Mouse (Mus musculus): Measurements from ENCODE around the gene Gpx5. TPM values are rescaled to one million over a fixed set of nuclear protein-coding genes. Genes with fewer than 3 reads are reported as not detected.
"Not testable (repeated sequence)": the region's sequence is repeated elsewhere in the genome, so short reads cannot be mapped to it uniquely, and the experiment has no call there.

The Gpx5 gene
- polyA plus RNA-seq, 1 experiment from 2014 or later = not detected

DNA sequence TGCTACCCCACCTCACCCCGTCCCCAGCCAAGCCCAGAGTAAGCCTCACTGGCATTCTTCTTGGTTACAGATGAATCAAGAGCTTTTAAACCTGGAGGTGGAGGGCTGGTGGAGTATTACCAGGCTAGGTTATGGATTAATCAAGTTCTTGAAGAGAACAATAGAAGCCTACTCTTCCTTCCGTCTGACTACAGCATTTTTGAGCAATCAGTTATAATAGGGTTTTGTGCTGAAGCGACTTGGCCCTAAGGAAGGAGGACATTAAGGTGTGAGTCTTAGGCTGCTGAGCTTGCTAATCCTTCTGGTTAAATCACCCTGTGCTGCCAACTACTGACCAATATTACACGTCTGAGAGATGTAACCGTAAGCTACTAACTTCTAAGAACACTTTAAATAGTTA lies 32.2 kb downstream of the Gpx5 start:
- Histone ChIP-seq H3K27me3 (ENCODE audit: low read depth, poor library complexity, severe bottlenecking) (peaks cover 38% of the 10 kb centered on the region), H3K4me1 (peaks cover 15% of the 10 kb centered on the region), H3K27ac (peak overlapping the region; percentile 68; the same call in 1 of the 2 replicates), H3K4me3 (peak overlapping the region; percentile 59), H3K36me3 (no peaks in the 10 kb centered on the region), H3K9me3 (replicated peaks) (no peaks in the 10 kb centered on the region)
- 18% methylated on average over 5 of the region's 5 CpGs for WGBS
- DNase-seq (ENCODE audit: low spot score) = no peak

GRCm38 (mm10) chr13:21259677-21260113 lies 32.8 kb downstream of the Gpx5 start:
- no peaks in the 10 kb centered on the region for H3K9me3 ChIP-seq (replicated peaks)
- H3K27me3 ChIP-seq (ENCODE audit: low read depth, poor library complexity, severe bottlenecking) = peaks cover 42% of the 10 kb centered on the region
- WGBS = under 1% methylated on average over 18 of the region's 18 CpGs
- H3K27ac ChIP-seq = peak overlapping the region; percentile 68
- no peaks in the 10 kb centered on the region for H3K36me3 ChIP-seq
- peak overlapping the region; percentile 59 for H3K4me3 ChIP-seq
- H3K4me1 ChIP-seq = peaks cover 15% of the 10 kb centered on the region
- DNase-seq (ENCODE audit: low spot score) = peak; percentile 80

DNA sequence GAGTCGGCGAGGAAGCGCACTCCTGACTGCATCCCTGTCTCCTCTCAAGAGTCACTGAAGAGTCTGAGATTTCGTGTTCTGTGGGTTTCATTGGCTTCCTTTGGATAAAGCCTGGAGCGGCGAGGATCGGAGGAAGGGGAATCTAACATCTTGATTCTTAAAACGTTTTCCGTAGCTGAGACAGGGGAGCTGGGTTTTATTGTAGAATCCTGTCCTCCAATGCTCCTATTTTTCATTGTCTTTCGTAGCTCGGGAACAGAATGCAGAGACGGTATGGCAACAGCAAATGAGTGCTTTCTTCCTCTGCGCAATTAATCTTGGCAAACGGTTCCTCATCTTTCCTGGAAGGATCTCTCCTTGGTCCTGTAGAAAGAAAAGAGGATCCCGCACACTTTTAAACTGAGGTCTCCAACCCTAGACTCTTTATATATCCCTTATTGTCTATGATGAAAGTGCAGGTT lies 33.3 kb downstream of the Gpx5 start:
- H3K36me3 ChIP-seq = no peaks in the 10 kb centered on the region
- H3K4me3 ChIP-seq = peak overlapping the region; percentile 59
- H3K27ac ChIP-seq = no peak overlapping the region
- peaks cover 15% of the 10 kb centered on the region for H3K4me1 ChIP-seq
- H3K9me3 ChIP-seq (replicated peaks) = no peaks in the 10 kb centered on the region
- WGBS = under 1% methylated on average over 15 of the region's 15 CpGs
- peaks cover 42% of the 10 kb centered on the region for H3K27me3 ChIP-seq (ENCODE audit: low read depth, poor library complexity, severe bottlenecking)
- no peak for DNase-seq (ENCODE audit: low spot score)

DNA sequence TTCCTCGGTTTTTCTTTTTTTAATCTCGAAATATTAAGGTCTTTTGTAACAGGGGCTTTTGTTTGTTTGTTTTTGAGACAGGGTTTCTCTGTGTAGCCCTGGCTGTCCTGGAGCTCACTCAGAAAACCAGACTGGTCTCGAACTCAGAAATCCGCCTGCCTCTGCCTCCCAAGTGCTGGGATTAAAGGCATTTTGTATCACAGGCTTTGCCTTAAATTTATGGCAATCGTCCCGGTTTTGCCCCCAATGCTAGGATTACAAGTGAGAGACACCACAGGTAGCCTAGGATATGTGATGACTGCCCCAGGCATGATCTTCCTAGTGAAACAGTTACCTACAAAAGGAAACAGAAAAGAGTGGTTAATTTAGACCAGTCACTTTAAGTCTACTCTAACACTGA lies 34.0 kb downstream of the Gpx5 start:
- H3K9me3 ChIP-seq (replicated peaks) = no peaks in the 10 kb centered on the region
- H3K27ac ChIP-seq = no peak overlapping the region
- peaks cover 15% of the 10 kb centered on the region for H3K4me1 ChIP-seq
- WGBS = 17% methylated on average over 6 of the region's 6 CpGs
- H3K27me3 ChIP-seq (ENCODE audit: low read depth, poor library complexity, severe bottlenecking) = peaks cover 42% of the 10 kb centered on the region
- H3K36me3 ChIP-seq = no peaks in the 10 kb centered on the region
- peak overlapping the region; percentile 59 for H3K4me3 ChIP-seq
- no peak for DNase-seq (ENCODE audit: low spot score)

GRCm38 (mm10) chr13:21253986-21254385 lies 38.5 kb downstream of the Gpx5 start:
- H3K36me3 ChIP-seq = no peaks in the 10 kb centered on the region
- peaks cover 4% of the 10 kb centered on the region; the same call in 1 of the 2 replicates for H3K4me1 ChIP-seq
- peak overlapping the region; percentile 71 for H3K27ac ChIP-seq
- DNase-seq (ENCODE audit: low spot score) = peak; percentile 74
- H3K4me3 ChIP-seq = peak overlapping the region; percentile 59
- peaks cover 27% of the 10 kb centered on the region for H3K27me3 ChIP-seq (ENCODE audit: low read depth, poor library complexity, severe bottlenecking)
- no peaks in the 10 kb centered on the region for H3K9me3 ChIP-seq (replicated peaks)
- WGBS = 1% methylated on average over 16 of the region's 16 CpGs

DNA sequence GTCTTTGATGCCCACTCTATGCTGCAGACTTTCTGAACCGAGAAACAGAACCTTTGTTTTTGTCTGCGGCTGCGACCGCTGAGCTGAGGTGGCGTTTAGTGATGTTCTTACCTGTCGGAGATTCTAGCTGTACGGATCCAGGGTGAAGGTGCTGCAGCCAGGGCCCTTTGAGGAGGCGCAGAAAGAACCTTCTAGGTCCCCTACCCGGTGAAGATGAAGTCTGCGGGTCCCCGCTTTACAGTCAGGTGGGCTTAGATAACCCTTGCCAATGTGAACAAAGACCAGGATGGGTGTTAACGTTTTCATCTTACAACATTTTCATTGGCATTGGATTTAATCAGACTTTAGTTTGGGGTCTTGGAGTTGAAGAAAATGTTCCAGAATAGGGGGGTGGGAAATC lies 39.0 kb downstream of the Gpx5 start:
- no peaks in the 10 kb centered on the region for H3K36me3 ChIP-seq
- no peaks in the 10 kb centered on the region for H3K9me3 ChIP-seq (replicated peaks)
- peak overlapping the region; percentile 71 for H3K27ac ChIP-seq
- WGBS = under 1% methylated on average over 12 of the region's 12 CpGs
- peak overlapping the region; percentile 59 for H3K4me3 ChIP-seq
- peak; percentile 63 for DNase-seq (ENCODE audit: low spot score)
- H3K27me3 ChIP-seq (ENCODE audit: low read depth, poor library complexity, severe bottlenecking) = peaks cover 27% of the 10 kb centered on the region
- H3K4me1 ChIP-seq = no peaks in the 10 kb centered on the region

- no peak for DNase-seq (ENCODE audit: low spot score)
- no peaks in the 10 kb centered on the region for H3K36me3 ChIP-seq
- no peaks in the 10 kb centered on the region for H3K9me3 ChIP-seq (replicated peaks)
- WGBS = 16% methylated on average over 5 of the region's 5 CpGs
- H3K27ac ChIP-seq = no peak overlapping the region
- peaks cover 24% of the 10 kb centered on the region for H3K27me3 ChIP-seq (ENCODE audit: low read depth, poor library complexity, severe bottlenecking)
- peak overlapping the region; percentile 59 for H3K4me3 ChIP-seq
- no peaks in the 10 kb centered on the region for H3K4me1 ChIP-seq
These were observed 39.5 kb downstream of the Gpx5 start for GRCm38 (mm10) chr13:21253040-21253439.

DNA sequence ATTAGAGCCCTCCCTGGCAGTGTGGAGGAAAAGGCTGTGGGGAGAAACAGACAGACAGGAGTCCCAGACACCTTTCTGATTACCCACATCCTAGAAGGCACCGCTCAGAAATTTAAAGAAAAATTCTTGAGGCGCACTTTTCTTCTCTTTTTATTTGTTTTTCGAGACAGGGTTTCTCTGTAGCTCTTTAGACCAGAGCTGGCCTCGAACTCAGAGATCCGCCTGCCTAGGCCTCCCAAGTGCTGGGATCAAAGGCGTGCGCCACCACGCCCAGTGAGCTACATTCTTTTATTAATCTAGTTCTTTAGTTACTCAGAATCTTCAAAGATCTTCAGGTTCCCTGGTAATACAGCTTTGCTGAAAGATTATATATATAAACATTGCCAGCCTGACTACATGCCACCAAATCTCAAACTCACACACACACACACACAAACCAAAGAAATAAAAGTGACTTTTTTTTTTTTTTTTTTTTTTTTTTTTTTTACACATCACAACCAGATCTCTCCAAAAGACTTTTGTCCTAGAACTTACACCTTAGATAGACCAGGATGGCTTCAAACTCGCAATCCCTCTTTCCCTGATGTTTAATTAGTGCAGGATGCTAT lies 42.4 kb downstream of the Gpx5 start:
- 29% methylated on average over 9 of the region's 9 CpGs for WGBS
- H3K27ac ChIP-seq = no peak overlapping the region
- 0 out of 2 replicates have a peak, but pooled peaks cover 4% of the 10 kb centered on the region for H3K27me3 ChIP-seq (ENCODE audit: low read depth, poor library complexity, severe bottlenecking)
- H3K36me3 ChIP-seq = no peaks in the 10 kb centered on the region
- no peak for DNase-seq (ENCODE audit: low spot score)
- H3K9me3 ChIP-seq (replicated peaks) = no peaks in the 10 kb centered on the region
- H3K4me3 ChIP-seq = no peak overlapping the region
- H3K4me1 ChIP-seq = no peaks in the 10 kb centered on the region

GRCm38 (mm10) chr13:21249022-21249421 lies 43.5 kb downstream of the Gpx5 start:
- Histone ChIP-seq H3K36me3 (no peaks in the 10 kb centered on the region), H3K27me3 (ENCODE audit: low read depth, poor library complexity, severe bottlenecking) (peaks cover 10% of the 10 kb centered on the region), H3K4me3 (0 out of 2 replicates have a peak overlapping the region, but pooled peaks have one; percentile 18), H3K4me1 (no peaks in the 10 kb centered on the region), H3K27ac (no peak overlapping the region), H3K9me3 (replicated peaks) (no peaks in the 10 kb centered on the region)
- no peak for DNase-seq (ENCODE audit: low spot score)
- WGBS = 15% methylated on average over 4 of the region's 4 CpGs

- no peaks in the 10 kb centered on the region for H3K9me3 ChIP-seq (replicated peaks)
- no peak overlapping the region for H3K27ac ChIP-seq
- 63% methylated on average over 2 of the region's 2 CpGs for WGBS
- H3K27me3 ChIP-seq (ENCODE audit: low read depth, poor library complexity, severe bottlenecking) = peaks cover 25% of the 10 kb centered on the region
- no peak for DNase-seq (ENCODE audit: low spot score)
- H3K4me1 ChIP-seq = peaks cover 12% of the 10 kb centered on the region
- no peak overlapping the region for H3K4me3 ChIP-seq
- H3K36me3 ChIP-seq = no peaks in the 10 kb centered on the region
These were observed 46.3 kb downstream of the Gpx5 start for GRCm38 (mm10) chr13:21246276-21246675.

DNA sequence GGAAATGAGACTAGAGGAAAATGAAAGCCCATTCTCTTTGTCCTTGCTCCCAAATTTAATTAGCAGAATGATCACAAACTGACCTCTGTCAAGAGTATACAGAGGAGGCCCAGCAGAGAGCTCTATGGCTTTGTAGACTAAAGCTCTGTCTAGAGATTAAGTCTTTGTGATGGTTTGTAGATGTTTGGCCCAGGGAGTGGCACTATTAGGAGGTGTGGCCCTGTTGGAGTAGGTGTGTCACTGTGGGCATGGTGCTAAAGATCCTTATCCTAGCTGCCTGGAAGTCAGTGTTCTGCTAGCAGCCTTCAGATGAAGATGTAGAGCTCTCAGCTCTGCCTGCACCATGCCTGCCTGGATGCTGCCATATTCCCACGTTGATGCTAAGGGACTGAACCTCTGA lies 47.6 kb downstream of the Gpx5 start:
- DNase-seq (ENCODE audit: low spot score); H3K4me3 ChIP-seq; H3K36me3 ChIP-seq; H3K9me3 ChIP-seq (replicated peaks); H3K27ac ChIP-seq: not testable (repeated sequence)
- WGBS = 36% methylated on average over 1 of the region's 1 CpGs
- Histone ChIP-seq H3K27me3 (ENCODE audit: low read depth, poor library complexity, severe bottlenecking) (peaks cover 25% of the 10 kb centered on the region), H3K4me1 (peaks cover 12% of the 10 kb centered on the region)

DNA sequence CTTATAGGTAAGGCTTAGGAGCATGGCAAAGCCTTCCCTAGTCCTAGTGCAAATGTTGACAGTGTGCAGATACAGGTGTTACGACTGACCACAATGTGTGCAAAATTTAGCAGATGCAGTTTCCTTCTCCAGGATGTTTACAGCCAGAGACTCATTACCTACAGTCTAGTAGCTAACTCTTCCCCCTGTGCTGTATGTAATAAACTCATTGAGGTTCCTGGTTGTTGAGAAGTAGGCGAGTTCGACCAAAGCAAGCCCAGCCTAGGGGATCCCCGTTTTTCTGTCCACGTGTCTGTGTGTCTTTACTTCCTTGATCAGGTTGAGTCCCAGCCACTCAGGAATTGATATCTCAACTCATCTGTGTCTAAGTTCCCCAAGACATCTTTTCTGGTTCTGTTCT lies 48.4 kb downstream of the Gpx5 start:
- Histone ChIP-seq H3K4me1 (peaks cover 12% of the 10 kb centered on the region), H3K27ac (no peak overlapping the region), H3K36me3 (no peaks in the 10 kb centered on the region), H3K4me3 (no peak overlapping the region), H3K9me3 (replicated peaks) (no peaks in the 10 kb centered on the region), H3K27me3 (ENCODE audit: low read depth, poor library complexity, severe bottlenecking) (peaks cover 25% of the 10 kb centered on the region)
- 83% methylated on average over 5 of the region's 5 CpGs for WGBS
- no peak for DNase-seq (ENCODE audit: low spot score)

DNA sequence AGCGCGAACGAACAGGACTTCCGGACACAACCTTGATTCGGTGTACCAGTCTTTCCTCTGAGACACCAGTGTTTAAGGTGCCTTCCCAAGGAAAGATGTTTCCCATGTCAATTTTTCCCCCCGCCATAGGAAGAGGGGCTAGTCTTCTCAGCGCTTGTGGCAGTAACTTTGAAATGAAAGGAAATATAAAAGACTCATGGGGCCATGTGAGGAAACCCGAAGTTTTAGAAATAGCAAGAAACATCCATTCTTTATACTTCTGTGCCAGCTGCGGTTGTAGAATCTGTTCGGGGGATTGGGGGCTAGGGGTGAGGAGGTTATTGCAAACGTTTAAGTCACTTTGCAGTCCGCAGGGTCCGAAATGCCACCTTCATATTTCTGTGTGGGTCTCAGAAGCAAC lies 49.3 kb downstream of the Gpx5 start:
- peak; percentile 32 for DNase-seq (ENCODE audit: low spot score)
- H3K27me3 ChIP-seq (ENCODE audit: low read depth, poor library complexity, severe bottlenecking) = peaks cover 25% of the 10 kb centered on the region
- H3K9me3 ChIP-seq (replicated peaks) = no peaks in the 10 kb centered on the region
- peak overlapping the region; percentile 49 for H3K4me3 ChIP-seq
- H3K36me3 ChIP-seq = no peaks in the 10 kb centered on the region
- WGBS = 21% methylated on average over 13 of the region's 13 CpGs
- no peak overlapping the region for H3K27ac ChIP-seq
- peaks cover 12% of the 10 kb centered on the region for H3K4me1 ChIP-seq

Measured in limb, embryonic 10.5 days (tissue).